Mouse (Mus musculus) kidney, adult 2 months (tissue): ENCODE results near the gene Pafah1b2.

Experiments
- CTCF ChIP-seq: fragments of 200-500 bp; conservative IDR thresholded peaks from 2 replicates; pipeline ENCODE4 v1.5.1; 2011; ENCODE audit warnings: low read depth, mild to moderate bottlenecking, control low read depth, low read length, moderate library complexity, mixed read lengths; ENCODE audit not compliant: insufficient read depth, insufficient read length
- POLR2A ChIP-seq: fragments of 200-500 bp; IDR thresholded peaks from one replicate; pipeline ENCODE4 v1.6.1; 2011; ENCODE audit warnings: low read depth, low read length, control low read depth

- TF ChIP-seq CTCF (no peak), POLR2A (no peak)
These were observed 3.4 kb downstream of the Pafah1b2 start for GRCm38 (mm10) chr9:46008931-46009668.
